8 mouse cellular contexts compared by ENCODE assay signal in the genomic region with DNA sequence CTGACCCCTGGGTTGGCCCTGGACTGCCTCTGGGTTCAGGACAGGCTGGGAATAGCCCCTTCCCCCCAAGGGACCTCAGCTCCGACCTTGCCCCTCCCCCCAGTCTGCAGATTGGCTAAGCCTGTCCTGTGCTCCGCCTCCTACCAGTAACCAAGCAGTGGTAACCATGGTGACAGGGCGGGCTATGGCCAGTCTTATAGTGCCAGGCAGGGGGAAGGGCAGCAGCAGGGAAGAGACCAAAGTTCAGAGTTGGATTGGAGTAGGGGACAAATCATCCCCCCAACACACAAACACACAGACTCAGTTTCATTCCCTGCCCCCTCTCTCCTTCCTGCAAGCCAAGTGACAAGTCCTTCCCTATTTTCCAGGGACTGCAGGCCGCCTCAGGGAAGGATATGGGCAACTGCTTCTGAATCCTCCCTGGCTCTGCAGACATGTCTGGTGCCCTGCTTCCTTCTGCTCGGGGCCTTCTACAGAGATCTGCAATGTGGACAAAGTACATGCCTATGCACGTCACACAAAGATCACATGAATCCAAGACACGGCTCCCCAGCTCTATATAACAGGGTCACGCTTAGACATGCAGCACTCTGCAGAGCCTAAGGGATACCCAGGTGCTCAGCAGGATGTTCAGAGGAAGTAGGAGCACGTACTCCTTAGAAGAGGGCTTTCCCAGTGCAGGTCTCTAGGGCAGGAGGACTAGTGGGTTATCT. TPM values are rescaled to one million over a fixed set of nuclear protein-coding genes. Genes with fewer than 3 reads are reported as not detected.
DNase-seq lines count a peak whose midpoint lies in the region; ATAC-seq and TF ChIP-seq lines count a peak whose summit lies in the region.

No protein-coding gene starts in this region.

- H3K36me3 ChIP-seq in forebrain, embryonic 12.5 days (replicated peaks), result peaks cover 40% of the 10 kb centered on the region
- peaks cover 12% of the 10 kb centered on the region; the same call in 1 of the 2 replicates for H3K36me3 ChIP-seq in intestine, embryonic 15.5 days
- peaks cover 14% of the 10 kb centered on the region; the same call in 1 of the 2 replicates for H3K36me3 ChIP-seq in small intestine, adult 2 months (ENCODE audit: control insufficient read depth, insufficient read depth, low read length)

- H3K27ac ChIP-seq in forebrain, embryonic 12.5 days, result peak overlapping the region; percentile 98
- peak overlapping the region; percentile 56 for H3K27ac ChIP-seq in intestine, embryonic 15.5 days
- H3K27ac ChIP-seq in small intestine, adult 2 months (ENCODE audit: insufficient read depth, low read depth, low read length), result peak overlapping the region; percentile 61

- TF ChIP-seq POLR2A in small intestine, adult 2 months (IDR thresholded peaks at IDR 0.05; ENCODE audit: low read depth, low read length), result no peak

- intact Hi-C loops in left cerebral cortex, postnatal 10 days (cut with DNase I), result no loop called here

- DNase-seq in A20 (ENCODE audit: low read depth, low spot score), result peak; percentile 29
- DNase-seq in adrenal gland, adult 2 months, result peak; percentile 83
- peak; percentile 70 to 90 for DNase-seq in left cerebral cortex, postnatal 10 days (ENCODE audit: extremely low spot score in 1 of 2, low spot score in 2 of 2)
- peak; percentile 81 to 87 for DNase-seq in lung, postnatal 4 days

- H3K4me2 ChIP-seq in forebrain, embryonic 12.5 days, result peak overlapping the region; percentile 44
- H3K4me2 ChIP-seq in intestine, embryonic 15.5 days (replicated peaks), result peak overlapping the region; percentile 47

- ATAC-seq in forebrain, embryonic 12.5 days (ENCODE audit: low FRiP score), result peak; percentile 96
- peak; percentile 90 for ATAC-seq in intestine, embryonic 15.5 days
- no peak for ATAC-seq in megakaryocyte-erythroid progenitor cell, adult 5-6 weeks (replicated peaks; ENCODE audit: low FRiP score, low TSS enrichment, poor library complexity, severe bottlenecking)

- H3K4me3 ChIP-seq in forebrain, embryonic 12.5 days (replicated peaks), result 0 out of 2 replicates have a peak overlapping the region, but pooled peaks have one; percentile 10
- H3K4me3 ChIP-seq in intestine, embryonic 15.5 days (replicated peaks), result no peak overlapping the region
- H3K4me3 ChIP-seq in small intestine, adult 2 months (ENCODE audit: low read depth, low read length), result no peak overlapping the region

- H3K4me1 ChIP-seq in forebrain, embryonic 12.5 days, result peaks cover 93% of the 10 kb centered on the region
- H3K4me1 ChIP-seq in intestine, embryonic 15.5 days (replicated peaks), result peaks cover 67% of the 10 kb centered on the region
- H3K4me1 ChIP-seq in small intestine, adult 2 months (ENCODE audit: control insufficient read depth, insufficient read depth, insufficient read length, low read length), result peaks cover 64% of the 10 kb centered on the region

- WGBS in forebrain, embryonic 12.5 days, result 14% methylated on average over 9 of the region's 9 CpGs
- WGBS in intestine, embryonic 15.5 days, result 18% methylated on average over 9 of the region's 9 CpGs
- WGBS in small intestine, adult 2 months, result 24% methylated on average over 9 of the region's 9 CpGs

- no peaks in the 10 kb centered on the region for H3K27me3 ChIP-seq in forebrain, embryonic 12.5 days
- H3K27me3 ChIP-seq in intestine, embryonic 15.5 days (replicated peaks), result no peaks in the 10 kb centered on the region
- no peaks in the 10 kb centered on the region for H3K27me3 ChIP-seq in small intestine, adult 2 months (ENCODE audit: control insufficient read depth, insufficient read depth, low read length)

- no peaks in the 10 kb centered on the region for H3K9me3 ChIP-seq in forebrain, embryonic 12.5 days
- H3K9me3 ChIP-seq in intestine, embryonic 15.5 days, result no peaks in the 10 kb centered on the region

- H3K9ac ChIP-seq in forebrain, embryonic 12.5 days, result peak overlapping the region; percentile 49; the same call in 1 of the 2 replicates
- H3K9ac ChIP-seq in intestine, embryonic 15.5 days, result peak overlapping the region; percentile 13; the same call in 1 of the 2 replicates

- no peak for TF ChIP-seq CTCF in small intestine, adult 2 months (IDR thresholded peaks at IDR 0.05; ENCODE audit: extremely low read depth, insufficient read length, insufficient replicate concordance, low read depth, low read length)

RNA-seq across cellular contexts. Expression of gene Ptprf, which starts 14.5 kb away (rescaled TPM):
- 10 to 100 TPM; 34.9 to 87.8 TPM for total RNA-seq in adrenal gland, adult 2 months (2021)
- 43.2 and 43.3 TPM in 2 replicates for polyA plus RNA-seq in adrenal gland, adult 2 months (2012; rRNA removed)
- polyA plus RNA-seq in forebrain, embryonic 12.5 days (2016; fragmentation: Nextera tagmentation; extraction: Ambion mirVana), result 118 and 122 TPM in 2 replicates
- 57.7 and 62.4 TPM in 2 replicates for polyA plus RNA-seq in intestine, embryonic 15.5 days (2015; fragmentation: Nextera tagmentation; extraction: Ambion mirVana)
- 100 to 1,000 TPM; 176 to 196 TPM for total RNA-seq in left cerebral cortex, postnatal 10 days (2021)
- 133 and 257 TPM in 2 replicates for polyA plus RNA-seq in small intestine, adult 2 months (2012; rRNA removed)
- not detected in 2 replicates for total RNA-seq in megakaryocyte-erythroid progenitor cell, adult 5-6 weeks (2014; fragmentation: Nextera tagmentation)
- 0.04 TPM in 1 of 2 replicates, not detected in the other for total RNA-seq in megakaryocyte-erythroid progenitor cell, adult 5-6 weeks (2017)

Comparison
In these comparisons a context has a peak if more than half of its experiments do, and no peak if none do; other contexts are left out.
1. DNase-seq: peak in every context shown above with its lines; median percentile 84 in lung, postnatal 4 days; 83 in adrenal gland, adult 2 months; 80 in left cerebral cortex, postnatal 10 days; 29 in A20.